Mouse (Mus musculus) brain, embryonic 18.5 days (tissue): Measurements from ENCODE around the gene Fbxo17.

ENCODE experiments used
- DNase-seq: peaks from one replicate; pipeline ENCODE4 v3.0.0-alpha.2; 2012; ENCODE audit warnings: low read depth, low spot score

Fbxo17 gene

DNA sequence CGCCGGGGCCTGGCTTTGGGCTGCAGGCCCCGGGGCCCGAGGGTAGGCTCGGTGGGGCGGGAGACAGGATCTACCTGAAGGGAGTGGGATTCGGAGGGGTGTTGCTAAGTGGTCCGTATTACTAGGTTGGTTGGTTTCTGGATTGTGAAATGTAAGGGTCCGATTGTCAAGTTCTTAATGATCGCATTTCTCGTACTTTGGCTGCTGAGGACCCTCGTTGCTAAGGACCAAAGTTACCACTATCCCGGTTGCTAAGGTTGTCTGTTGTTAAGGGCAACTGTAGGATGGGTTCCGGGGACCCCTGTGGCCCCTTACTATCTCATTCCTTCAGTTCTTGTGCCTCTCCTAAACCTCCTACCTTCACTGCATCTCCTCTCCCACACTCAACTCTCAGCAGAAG lies 50.3 kb downstream of the Fbxo17 start:
- no peak for DNase-seq

DNA sequence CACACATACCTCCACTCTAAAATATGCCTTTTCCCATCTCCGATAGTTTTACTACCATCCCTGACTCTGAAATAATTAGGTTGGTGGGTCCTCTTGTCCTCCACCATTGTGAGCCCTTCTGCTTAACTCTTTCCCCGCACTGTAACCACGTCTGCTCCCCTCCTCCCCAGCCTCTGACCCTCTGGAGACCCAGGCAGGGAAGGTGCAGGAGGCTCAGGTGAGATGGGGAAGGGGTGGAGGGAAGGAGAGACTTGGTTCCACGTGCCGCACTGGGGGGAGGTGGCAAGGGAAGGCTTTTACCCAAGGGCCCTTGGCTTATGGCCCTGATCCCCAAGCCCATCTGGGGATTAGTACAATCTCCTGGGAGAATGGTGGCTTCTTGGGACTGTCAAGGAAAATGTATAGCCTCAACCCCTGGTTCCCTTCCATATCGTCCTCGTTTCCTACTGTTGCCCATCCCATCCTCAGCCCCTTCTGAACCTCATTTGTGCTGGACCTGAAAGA lies 50.9 kb downstream of the Fbxo17 start, which contains the start of gene Nfkbib:
Gene Nfkbib (minus strand): TSS at position 51 of the 504 bp plus-strand sequence.
- no peak for DNase-seq

DNA sequence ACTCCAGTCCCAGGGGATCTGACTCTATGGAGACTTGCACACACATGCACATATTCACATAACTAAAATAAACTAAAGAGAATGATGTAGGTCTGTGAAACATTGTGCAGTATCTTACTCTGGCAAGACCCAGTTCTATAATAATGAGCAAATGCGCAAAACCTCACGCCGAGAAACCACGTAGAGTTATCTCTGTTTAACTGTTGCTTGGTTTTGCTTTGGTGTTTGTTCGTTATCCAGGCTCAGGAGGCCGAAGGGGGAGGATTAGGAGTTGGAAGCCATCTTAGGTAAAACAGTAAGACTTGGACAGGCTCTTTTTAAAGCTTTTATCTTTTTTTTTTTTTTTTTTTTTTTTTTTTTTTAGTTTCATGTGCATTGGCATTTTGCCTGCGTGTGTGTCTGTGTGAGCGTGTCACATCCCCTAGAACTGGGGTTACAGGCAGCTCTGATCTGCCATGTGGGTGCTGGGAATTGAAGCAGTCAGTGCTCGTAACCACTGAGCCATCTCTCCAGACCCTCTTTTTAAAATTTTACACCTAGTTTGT lies 52.9 kb downstream of the Fbxo17 start:
- DNase-seq = no peak

DNA sequence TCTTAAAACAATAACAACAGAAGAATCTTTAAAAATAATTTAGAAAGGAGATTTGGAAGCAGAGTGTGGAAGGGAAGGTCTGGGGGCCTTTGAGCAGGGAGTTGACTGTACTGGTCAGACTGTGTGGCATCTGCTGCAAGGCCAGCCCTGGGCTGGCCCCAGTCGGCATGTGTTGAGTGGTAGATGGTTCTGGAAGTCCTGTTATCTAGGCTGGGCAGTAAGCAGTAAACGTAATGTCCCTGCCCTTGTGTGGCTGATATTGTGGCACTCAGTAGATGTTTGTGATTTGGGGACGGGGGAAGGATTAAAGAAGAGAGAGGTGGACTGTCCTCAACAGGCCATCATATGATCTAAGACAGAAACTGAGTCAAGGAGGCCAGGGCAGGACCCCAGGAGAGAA lies 53.7 kb downstream of the Fbxo17 start:
- no peak for DNase-seq

DNA sequence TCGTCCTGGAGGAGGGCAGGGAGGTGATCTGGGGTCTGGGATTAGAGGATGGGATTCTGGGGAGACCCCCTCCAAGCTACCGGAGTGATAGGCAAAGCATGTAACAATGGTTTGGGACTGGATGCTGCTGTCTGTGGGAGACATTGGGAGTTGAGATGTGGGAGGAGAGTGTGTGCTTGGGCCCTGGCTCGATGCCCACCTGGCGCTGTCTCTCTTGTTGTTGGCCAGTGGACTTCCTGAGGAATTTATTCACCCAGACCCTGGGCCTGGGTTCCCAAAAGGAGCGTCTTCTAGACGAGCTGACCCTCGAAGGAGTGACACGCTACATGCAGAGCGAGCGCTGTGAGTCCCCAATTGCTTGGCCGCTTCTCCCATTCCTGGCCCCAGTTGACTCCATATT lies 55.3 kb downstream of the Fbxo17 start:
- DNase-seq = no peak

DNA sequence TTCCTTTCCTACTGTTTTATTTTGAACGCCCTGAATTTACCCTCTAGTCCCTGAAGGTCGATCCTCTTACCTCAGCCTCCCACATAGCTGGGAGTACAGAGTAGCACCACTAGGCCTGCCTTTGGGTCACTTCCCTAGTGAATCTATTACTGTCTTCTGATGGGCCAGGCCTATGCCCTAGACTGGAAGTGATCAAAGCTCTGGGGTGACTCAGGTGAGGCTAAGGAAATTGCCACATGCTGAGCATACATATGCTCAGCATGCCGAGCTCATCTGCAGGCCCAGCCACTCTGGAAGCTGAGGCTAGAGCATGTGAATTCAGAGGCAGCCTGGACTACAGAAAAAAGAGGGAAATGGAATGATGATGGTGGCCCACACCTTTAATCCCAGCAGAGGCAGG lies 56.6 kb downstream of the Fbxo17 start:
- DNase-seq = no peak

DNA sequence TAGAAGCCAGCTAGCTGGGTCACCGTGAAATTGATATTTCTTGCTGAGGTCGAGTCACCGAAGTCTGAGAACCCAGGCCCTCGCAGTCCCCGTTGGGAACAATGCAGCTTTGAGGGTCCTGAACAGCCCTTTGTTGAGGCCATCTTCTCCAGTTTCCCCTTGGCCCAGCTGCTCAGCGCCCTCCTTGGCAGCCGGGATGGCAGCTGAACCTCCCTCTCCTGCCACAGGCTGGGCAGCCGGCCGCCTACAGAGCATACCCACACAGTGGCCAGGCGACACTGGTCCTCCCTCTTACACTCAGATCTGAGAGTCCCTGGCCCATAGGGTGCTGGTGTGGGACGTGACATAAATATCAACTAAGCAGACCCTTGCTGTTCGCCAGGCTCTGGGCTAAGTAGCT lies 57.6 kb downstream of the Fbxo17 start:
- no peak for DNase-seq

DNA sequence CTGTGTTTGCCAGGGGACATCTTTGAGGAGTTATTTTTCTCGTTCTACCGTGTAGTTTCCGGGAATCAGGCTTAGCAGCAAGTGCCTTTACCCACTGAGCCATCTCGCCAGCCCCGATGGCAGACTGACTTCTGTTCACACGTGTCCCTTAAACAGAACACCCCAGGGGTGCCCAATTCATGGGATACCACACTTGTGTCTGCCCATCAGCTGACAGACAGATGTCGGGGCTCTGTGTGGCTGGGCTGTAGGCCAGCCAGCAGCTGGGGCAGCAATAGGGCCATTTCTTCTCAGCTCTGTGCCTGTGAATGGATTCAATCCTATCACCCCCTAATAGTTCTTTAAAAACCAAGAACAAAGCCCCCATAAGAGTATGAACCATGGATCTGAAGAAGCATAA lies 58.5 kb downstream of the Fbxo17 start:
- no peak for DNase-seq

DNA sequence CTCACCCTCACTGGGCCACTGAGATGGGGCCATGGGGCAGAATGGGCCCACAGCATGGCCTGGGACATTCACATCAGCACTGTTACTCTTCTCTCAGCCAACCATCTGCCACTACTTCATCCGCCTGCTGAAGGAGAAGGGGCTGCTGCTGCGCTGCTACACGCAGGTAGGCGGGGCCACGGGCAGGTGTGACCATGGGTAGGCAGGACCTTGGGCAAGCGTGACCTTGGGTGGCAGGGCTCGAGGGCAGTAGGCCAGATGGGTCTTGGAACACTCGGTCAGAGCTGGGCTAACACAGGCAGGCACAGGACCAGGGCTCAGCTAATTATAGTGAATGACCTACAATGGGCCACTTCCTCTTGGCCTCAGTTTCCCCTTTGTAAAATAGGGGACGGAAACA lies 62.2 kb downstream of the Fbxo17 start:
- DNase-seq = no peak

DNA sequence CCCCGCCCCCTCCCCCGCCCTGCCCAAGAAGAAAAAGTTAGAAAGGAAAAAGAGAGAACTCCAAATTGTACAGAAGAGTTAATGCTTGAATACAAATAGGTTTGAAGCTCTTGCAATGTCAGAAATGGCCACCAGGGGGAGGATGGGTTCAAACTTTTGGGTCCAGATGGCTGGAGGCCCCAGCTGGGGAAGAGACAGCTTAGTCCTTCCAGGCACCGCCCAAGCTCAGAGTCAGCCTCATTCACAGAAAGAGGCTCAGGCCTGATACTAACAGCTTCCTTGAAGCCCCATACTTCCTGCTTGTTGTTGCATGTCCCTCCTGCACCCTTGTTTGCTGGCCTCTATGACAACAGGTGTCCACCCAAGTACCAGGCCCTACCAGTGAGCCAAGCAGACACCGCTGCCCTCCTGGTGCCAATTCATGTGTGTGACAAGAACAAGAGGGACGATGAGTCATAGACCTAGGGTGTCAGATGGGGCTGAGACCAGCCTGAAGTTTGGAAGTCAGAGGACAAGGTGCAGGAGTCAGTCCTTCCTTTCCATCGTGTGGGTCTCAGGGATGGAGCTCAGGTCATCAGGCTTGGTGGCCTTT lies 63.6 kb downstream of the Fbxo17 start:
- DNase-seq = peak; percentile 37

DNA sequence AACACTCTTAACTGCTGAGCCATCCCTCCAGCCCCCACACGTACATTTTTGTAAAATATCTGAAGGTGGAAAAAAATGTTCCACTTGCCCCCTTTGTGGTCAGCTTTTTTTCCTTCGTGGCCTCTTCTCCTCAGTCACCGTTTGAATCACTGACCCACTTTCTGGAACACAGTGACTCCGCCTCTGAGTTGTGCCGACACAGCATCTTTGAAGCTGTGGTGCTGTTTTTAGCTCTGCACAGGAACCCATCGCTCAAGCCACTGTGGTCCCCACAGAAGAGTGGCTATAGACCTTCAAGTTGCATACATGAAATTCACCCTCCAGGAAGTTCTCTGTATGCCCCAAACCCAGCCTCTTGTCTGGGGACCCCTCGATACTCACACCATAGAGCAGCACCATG lies 64.3 kb downstream of the Fbxo17 start:
- DNase-seq = no peak

DNA sequence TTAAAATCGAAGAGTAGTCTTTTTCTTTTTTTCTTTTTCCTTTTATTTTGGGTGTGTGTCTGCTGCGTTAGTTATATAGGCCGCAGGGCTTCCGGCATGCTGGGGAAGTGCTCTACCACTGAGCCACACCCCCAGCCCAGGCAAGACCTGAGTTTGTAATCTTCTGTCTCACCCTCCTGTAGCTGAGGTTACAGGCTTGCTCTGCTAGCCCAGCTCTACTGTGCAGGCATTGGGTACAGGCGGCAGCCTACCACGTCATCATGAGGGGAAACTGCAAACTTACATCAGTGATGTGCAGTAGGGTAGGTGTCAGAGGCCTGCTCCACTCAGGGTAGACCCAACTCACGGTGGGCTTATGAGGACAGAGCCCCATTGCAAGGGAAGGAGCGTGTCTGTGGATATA lies 64.7 kb downstream of the Fbxo17 start:
- no peak for DNase-seq

DNA sequence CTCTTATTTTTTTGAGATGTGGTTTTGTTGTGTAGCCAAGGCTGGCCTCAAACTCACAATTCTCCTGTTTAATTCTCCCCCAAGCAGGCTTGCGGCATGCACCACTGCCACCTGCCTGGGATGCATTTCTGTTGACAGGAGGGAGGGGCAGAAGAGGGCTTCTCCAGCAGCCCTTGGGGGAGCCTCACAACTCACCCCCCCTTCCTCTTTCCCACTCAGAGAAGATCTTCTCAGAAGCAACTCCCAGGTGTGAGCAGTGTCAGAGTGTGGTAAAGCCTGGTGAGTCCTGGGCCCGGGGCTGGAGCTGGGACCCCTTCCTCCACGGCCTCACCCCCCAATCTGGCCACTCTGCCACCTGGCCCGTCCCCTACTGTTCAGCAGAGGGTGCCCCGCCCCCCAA lies 68.6 kb downstream of the Fbxo17 start:
- DNase-seq = no peak
